Mouse (Mus musculus): ENCODE data around the gene Dhx30. TPM values are rescaled to one million over a fixed set of nuclear protein-coding genes. Genes with fewer than 3 reads are reported as not detected.

Dhx30 gene
- polyA plus RNA-seq, 1 experiment = 159 TPM

DNA sequence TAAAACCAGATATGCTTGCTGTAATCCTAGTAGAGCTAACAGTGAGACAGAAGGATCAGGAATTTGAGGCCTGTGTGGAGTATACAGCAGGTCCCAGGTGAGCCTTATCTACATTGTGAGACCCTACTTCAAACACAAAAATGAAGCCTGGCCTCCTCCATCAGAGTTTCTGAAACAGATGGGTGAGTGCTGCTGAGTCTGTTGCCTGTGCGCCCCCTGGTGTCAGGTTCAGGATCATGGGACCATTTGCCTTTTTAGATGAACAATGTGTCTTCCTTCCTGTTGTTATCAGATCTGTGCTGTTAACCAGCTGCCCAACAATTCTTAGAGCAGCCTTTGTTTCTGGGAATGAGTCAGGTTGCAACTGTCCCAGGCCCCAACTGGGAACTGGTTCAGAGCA, 45.8 kb downstream of the Dhx30 start:
- Histone ChIP-seq H3K4me3 (ENCODE audit: control insufficient read depth, insufficient read depth, low read length) (no peak overlapping the region), H3K36me3 (ENCODE audit: control insufficient read depth, insufficient read depth, low read length) (peaks cover 73% of the 10 kb centered on the region), H3K4me1 (replicated peaks; ENCODE audit: control insufficient read depth, insufficient read depth, low read length) (peaks cover 2% of the 10 kb centered on the region; the same call in 1 of the 2 replicates), H3K27me3 (ENCODE audit: control insufficient read depth, insufficient read depth, low read length) (no peaks in the 10 kb centered on the region), H3K27ac (ENCODE audit: control insufficient read depth, insufficient read depth, low read length) (no peak overlapping the region)
- TF ChIP-seq CTCF (IDR thresholded peaks at IDR 0.05; ENCODE audit: borderline replicate concordance, control insufficient read depth, extremely low read depth, insufficient read depth, low read length, poor library complexity) (peak; percentile 19; the same call in 1 of the 2 replicates), POLR2A (IDR thresholded peaks at IDR 0.05; ENCODE audit: control insufficient read depth, extremely low read depth, insufficient read depth, low read length, poor library complexity) (no peak)
- peak; percentile 87 for DNase-seq
- WGBS = 24% methylated on average over 1 of the region's 1 CpGs

DNA sequence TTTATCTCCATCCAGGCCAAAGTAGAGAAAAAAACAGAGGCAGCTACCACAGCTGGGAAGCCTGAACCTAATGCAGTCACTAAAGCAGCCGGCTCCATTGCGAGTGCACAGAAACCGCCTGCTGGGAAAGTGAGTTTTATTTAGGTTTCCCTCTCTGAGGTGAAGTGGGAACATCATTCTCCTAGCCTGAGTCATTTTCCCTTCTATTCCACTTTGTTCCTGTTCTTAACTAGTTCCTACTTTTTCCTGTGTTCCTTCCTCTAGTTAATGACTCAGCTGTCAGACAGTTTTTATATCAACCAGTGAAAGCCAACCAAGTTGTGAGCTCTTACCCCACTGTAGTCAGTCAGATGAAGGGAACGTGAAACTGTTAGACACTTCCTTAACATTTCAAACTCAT, 46.6 kb downstream of the Dhx30 start:
- H3K4me1 ChIP-seq (replicated peaks; ENCODE audit: control insufficient read depth, insufficient read depth, low read length) = peaks cover 5% of the 10 kb centered on the region; the same call in 1 of the 2 replicates
- no peaks in the 10 kb centered on the region for H3K27me3 ChIP-seq (ENCODE audit: control insufficient read depth, insufficient read depth, low read length)
- TF ChIP-seq CTCF (IDR thresholded peaks at IDR 0.05; ENCODE audit: borderline replicate concordance, control insufficient read depth, extremely low read depth, insufficient read depth, low read length, poor library complexity) = no peak
- TF ChIP-seq POLR2A (IDR thresholded peaks at IDR 0.05; ENCODE audit: control insufficient read depth, extremely low read depth, insufficient read depth, low read length, poor library complexity) = no peak
- 94% methylated on average over 4 of the region's 4 CpGs for WGBS
- peaks cover 74% of the 10 kb centered on the region for H3K36me3 ChIP-seq (ENCODE audit: control insufficient read depth, insufficient read depth, low read length)
- no peak overlapping the region for H3K4me3 ChIP-seq (ENCODE audit: control insufficient read depth, insufficient read depth, low read length)
- H3K27ac ChIP-seq (ENCODE audit: control insufficient read depth, insufficient read depth, low read length) = no peak overlapping the region
- DNase-seq = no peak

DNA sequence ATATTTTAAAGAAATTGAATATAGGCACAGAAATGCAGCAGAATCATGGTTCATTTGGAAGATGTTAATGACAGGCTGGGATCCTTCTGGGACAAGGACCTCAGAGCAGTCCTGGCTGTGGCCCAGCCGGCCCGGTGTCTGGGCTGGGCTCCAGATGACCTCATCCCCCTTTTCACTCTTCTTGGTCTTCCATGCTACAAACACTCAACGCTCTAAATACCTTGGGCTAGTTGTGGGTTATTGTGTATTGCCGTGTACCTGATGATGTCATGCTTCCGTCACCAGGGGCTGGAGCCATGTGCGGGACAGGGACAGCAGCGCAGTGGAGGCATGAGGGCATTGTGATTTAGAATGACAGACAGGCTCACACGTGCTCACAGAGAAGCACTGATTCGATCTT, 47.3 kb downstream of the Dhx30 start:
- Histone ChIP-seq H3K4me1 (replicated peaks; ENCODE audit: control insufficient read depth, insufficient read depth, low read length) (peaks cover 5% of the 10 kb centered on the region; the same call in 1 of the 2 replicates), H3K27ac (ENCODE audit: control insufficient read depth, insufficient read depth, low read length) (no peak overlapping the region), H3K36me3 (ENCODE audit: control insufficient read depth, insufficient read depth, low read length) (peaks cover 74% of the 10 kb centered on the region), H3K27me3 (ENCODE audit: control insufficient read depth, insufficient read depth, low read length) (no peaks in the 10 kb centered on the region), H3K4me3 (ENCODE audit: control insufficient read depth, insufficient read depth, low read length) (no peak overlapping the region)
- WGBS = 95% methylated on average over 9 of the region's 9 CpGs
- no peak for TF ChIP-seq CTCF (IDR thresholded peaks at IDR 0.05; ENCODE audit: borderline replicate concordance, control insufficient read depth, extremely low read depth, insufficient read depth, low read length, poor library complexity)
- no peak for TF ChIP-seq POLR2A (IDR thresholded peaks at IDR 0.05; ENCODE audit: control insufficient read depth, extremely low read depth, insufficient read depth, low read length, poor library complexity)
- no peak for DNase-seq

- no peak for TF ChIP-seq CTCF (IDR thresholded peaks at IDR 0.05; ENCODE audit: borderline replicate concordance, control insufficient read depth, extremely low read depth, insufficient read depth, low read length, poor library complexity)
- no peak for TF ChIP-seq POLR2A (IDR thresholded peaks at IDR 0.05; ENCODE audit: control insufficient read depth, extremely low read depth, insufficient read depth, low read length, poor library complexity)
- no peaks in the 10 kb centered on the region for H3K27me3 ChIP-seq (ENCODE audit: control insufficient read depth, insufficient read depth, low read length)
- peaks cover 10% of the 10 kb centered on the region for H3K4me1 ChIP-seq (replicated peaks; ENCODE audit: control insufficient read depth, insufficient read depth, low read length)
- DNase-seq = no peak
- H3K27ac ChIP-seq (ENCODE audit: control insufficient read depth, insufficient read depth, low read length) = no peak overlapping the region
- WGBS = 97% methylated on average over 6 of the region's 6 CpGs
- peaks cover 63% of the 10 kb centered on the region for H3K36me3 ChIP-seq (ENCODE audit: control insufficient read depth, insufficient read depth, low read length)
- no peak overlapping the region for H3K4me3 ChIP-seq (ENCODE audit: control insufficient read depth, insufficient read depth, low read length)
Observed at GRCm38 (mm10) chr9:110068745-110069144, 48.9 kb downstream of the Dhx30 start.

DNA sequence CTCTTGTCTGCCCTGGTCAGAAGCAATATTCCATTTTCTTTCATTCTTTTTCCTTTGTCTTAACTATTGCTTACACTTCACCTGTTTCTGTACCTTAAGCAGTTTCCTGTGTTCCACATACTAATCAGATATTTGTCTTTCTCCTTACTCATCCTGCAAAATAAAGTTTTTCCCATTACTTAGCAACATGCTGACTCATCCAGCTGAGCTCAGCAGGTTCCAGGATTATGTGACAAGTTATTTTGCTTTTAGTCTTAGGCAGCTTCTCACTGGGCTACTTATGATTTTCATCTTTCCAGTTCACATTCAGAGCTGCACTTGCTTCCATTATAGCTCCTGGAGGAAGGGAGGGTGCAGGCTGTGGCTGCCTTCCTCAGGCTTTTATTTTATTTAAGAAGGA, 53.0 kb downstream of the Dhx30 start:
- DNase-seq = no peak
- TF ChIP-seq CTCF (IDR thresholded peaks at IDR 0.05; ENCODE audit: borderline replicate concordance, control insufficient read depth, extremely low read depth, insufficient read depth, low read length, poor library complexity) = no peak
- TF ChIP-seq POLR2A (IDR thresholded peaks at IDR 0.05; ENCODE audit: control insufficient read depth, extremely low read depth, insufficient read depth, low read length, poor library complexity) = no peak
- Histone ChIP-seq H3K4me1 (replicated peaks; ENCODE audit: control insufficient read depth, insufficient read depth, low read length) (peaks cover 21% of the 10 kb centered on the region), H3K27me3 (ENCODE audit: control insufficient read depth, insufficient read depth, low read length) (no peaks in the 10 kb centered on the region), H3K27ac (ENCODE audit: control insufficient read depth, insufficient read depth, low read length) (peak overlapping the region; percentile 55; the same call in 1 of the 2 replicates), H3K36me3 (ENCODE audit: control insufficient read depth, insufficient read depth, low read length) (peaks cover 31% of the 10 kb centered on the region), H3K4me3 (ENCODE audit: control insufficient read depth, insufficient read depth, low read length) (peak overlapping the region; percentile 36)

- peak overlapping the region; percentile 43 for H3K4me3 ChIP-seq (ENCODE audit: control insufficient read depth, insufficient read depth, low read length)
- 77% methylated on average over 6 of the region's 6 CpGs for WGBS
Observed at GRCm38 (mm10) chr9:110062861-110063260, 54.8 kb downstream of the Dhx30 start.

DNA sequence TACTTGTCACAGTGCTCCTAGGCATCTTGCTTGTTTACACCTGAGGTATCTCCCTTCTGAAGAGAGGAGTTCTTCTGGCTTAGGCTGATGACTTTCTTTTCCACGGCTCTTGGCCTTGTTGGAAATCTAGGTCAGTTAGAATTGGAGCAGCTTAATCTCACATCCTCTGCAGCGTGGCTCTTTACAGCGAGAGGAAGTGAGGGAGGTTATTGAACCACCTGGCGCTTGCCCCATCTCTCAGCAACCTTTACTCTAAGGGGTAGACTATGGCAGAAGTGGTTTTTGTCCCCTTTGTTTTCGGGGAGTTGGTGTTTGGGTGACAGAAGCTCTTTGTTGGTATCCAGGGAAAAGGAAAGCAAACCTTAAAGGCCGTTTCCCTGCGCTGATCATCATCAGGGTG, 55.2 kb downstream of the Dhx30 start:
- H3K4me1 ChIP-seq (replicated peaks; ENCODE audit: control insufficient read depth, insufficient read depth, low read length) = peaks cover 25% of the 10 kb centered on the region
- H3K36me3 ChIP-seq (ENCODE audit: control insufficient read depth, insufficient read depth, low read length) = peaks cover 8% of the 10 kb centered on the region
- 7% methylated on average over 7 of the region's 7 CpGs for WGBS
- H3K27me3 ChIP-seq (ENCODE audit: control insufficient read depth, insufficient read depth, low read length) = no peaks in the 10 kb centered on the region
- TF ChIP-seq CTCF (IDR thresholded peaks at IDR 0.05; ENCODE audit: borderline replicate concordance, control insufficient read depth, extremely low read depth, insufficient read depth, low read length, poor library complexity) (no peak), POLR2A (IDR thresholded peaks at IDR 0.05; ENCODE audit: control insufficient read depth, extremely low read depth, insufficient read depth, low read length, poor library complexity) (0 out of 2 replicates have a peak, but pooled peaks have one; percentile 26)
- peak overlapping the region; percentile 43 for H3K4me3 ChIP-seq (ENCODE audit: control insufficient read depth, insufficient read depth, low read length)
- DNase-seq = peak; percentile 66
- H3K27ac ChIP-seq (ENCODE audit: control insufficient read depth, insufficient read depth, low read length) = peak overlapping the region; percentile 100

More at GRCm38 (mm10) chr9:110062861-110063260, 54.8 kb downstream of the Dhx30 start:
- peak; percentile 43 for DNase-seq
- Histone ChIP-seq H3K27ac (ENCODE audit: control insufficient read depth, insufficient read depth, low read length) (peak overlapping the region; percentile 100), H3K4me1 (replicated peaks; ENCODE audit: control insufficient read depth, insufficient read depth, low read length) (peaks cover 22% of the 10 kb centered on the region), H3K27me3 (ENCODE audit: control insufficient read depth, insufficient read depth, low read length) (no peaks in the 10 kb centered on the region), H3K36me3 (ENCODE audit: control insufficient read depth, insufficient read depth, low read length) (peaks cover 13% of the 10 kb centered on the region)
- TF ChIP-seq POLR2A (IDR thresholded peaks at IDR 0.05; ENCODE audit: control insufficient read depth, extremely low read depth, insufficient read depth, low read length, poor library complexity) = no peak
- no peak for TF ChIP-seq CTCF (IDR thresholded peaks at IDR 0.05; ENCODE audit: borderline replicate concordance, control insufficient read depth, extremely low read depth, insufficient read depth, low read length, poor library complexity)

All from thymus, adult 2 months (tissue).